Mouse (Mus musculus): ENCODE results near the gene Tmem127.
"Not testable (repeated sequence)": the region's sequence is repeated elsewhere in the genome, so short reads cannot be mapped to it uniquely, and the experiment has no call there.

Tmem127 gene

DNA sequence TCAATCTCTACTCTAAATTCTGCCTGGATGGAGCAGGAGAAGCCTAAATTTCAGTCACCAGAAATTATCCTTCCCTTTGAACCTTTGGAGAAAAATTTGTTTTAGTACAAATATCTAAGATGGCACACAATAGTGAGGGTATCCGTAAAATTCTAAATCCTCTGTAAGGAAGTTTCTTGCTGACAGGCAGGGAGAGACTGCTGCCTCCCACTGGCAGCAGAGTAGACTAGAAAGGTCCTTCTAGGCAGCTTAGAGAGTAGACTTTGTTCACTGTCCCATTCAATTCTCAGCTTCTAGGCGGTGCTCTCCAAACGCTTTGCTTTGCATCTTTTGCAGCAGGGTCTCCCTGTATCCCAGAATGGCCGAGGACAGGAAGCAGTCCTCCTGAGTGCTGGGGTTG lies 20.1 kb downstream of the Tmem127 start:
- no peak for DNase-seq (ENCODE audit: low spot score in 2 of 2)

DNA sequence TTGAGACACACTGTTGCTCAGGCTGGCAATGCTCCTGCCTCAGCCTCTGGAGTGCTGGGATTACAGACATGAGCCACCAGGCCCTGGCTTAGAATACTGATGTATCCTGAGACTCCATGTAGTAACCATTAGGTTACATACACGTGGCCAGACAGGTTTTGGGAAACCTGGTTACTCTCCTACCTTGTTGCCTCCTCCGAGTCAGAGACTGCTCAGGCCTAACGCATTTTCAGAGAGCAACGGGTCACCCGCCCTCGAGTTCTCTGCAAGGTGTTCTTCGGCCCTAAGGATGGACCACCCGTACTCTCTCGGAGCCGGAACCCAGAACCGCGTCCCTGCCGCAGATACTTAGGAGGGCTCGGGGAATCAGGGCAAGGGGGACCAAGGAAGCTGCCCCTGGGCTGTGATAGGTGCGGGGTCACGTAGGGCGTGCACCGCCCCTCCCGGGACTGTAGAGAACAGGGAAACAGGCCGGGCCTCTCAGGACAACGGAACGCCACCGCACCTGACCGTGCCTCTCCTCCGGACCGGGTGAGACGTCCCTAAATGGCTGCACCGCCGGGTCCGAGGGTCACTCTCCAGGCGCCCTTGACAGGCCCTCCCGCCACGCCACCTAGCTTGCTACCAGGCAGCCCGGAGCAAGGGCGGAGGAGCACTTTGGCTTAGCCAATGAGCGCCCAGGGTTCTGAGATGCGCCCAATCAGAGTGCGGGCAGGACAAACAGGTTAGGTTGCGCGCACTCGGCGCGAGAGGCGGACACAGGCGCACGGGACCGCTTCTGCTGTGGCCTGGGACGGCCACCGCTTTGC lies 22.0 kb downstream of the Tmem127 start, which contains the start of gene Stard7:
Gene Stard7, plus strand, starts transcription at position 728 of the 809 bp plus-strand sequence.
- peak; percentile 97 to 98 for DNase-seq (ENCODE audit: low spot score in 2 of 2)

DNA sequence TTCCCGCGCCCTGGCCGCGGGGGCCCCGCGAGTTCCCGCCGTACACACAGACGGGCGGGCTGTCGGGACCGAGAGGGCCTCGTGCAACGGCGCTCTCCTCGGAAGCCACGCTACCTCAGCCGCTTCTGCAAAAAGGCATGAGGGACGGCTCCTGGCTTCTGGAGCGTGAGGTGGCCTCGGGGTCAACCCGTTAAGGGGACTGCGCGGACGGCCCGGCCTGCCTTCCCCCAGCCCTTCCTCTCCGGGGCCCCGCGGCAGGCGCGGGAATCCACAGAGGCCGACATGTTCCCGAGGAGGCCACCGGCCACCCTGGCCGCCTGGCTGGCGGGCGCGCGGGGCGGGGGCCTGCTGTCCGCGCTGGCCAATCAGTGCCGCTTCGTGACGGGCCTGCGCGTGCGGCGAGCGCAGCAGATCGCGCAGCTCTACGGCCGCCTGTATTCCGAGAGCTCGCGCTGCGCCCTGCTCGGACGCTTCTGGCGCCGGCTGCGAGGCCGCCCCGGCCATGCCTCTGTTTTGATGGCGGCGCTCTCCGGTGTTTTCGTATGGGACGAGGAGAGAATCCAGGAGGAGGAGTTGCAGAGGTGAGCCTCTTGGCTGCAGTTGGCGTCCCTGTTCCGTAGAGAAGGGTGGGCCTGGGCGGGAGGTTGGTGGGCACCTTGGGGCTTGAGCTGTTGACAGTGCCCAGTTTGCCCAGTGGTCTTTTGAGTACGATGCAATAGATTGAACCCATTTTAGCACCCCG lies 22.8 kb downstream of the Tmem127 start:
- peak; percentile 88 to 93 for DNase-seq (ENCODE audit: low spot score in 2 of 2)

DNA sequence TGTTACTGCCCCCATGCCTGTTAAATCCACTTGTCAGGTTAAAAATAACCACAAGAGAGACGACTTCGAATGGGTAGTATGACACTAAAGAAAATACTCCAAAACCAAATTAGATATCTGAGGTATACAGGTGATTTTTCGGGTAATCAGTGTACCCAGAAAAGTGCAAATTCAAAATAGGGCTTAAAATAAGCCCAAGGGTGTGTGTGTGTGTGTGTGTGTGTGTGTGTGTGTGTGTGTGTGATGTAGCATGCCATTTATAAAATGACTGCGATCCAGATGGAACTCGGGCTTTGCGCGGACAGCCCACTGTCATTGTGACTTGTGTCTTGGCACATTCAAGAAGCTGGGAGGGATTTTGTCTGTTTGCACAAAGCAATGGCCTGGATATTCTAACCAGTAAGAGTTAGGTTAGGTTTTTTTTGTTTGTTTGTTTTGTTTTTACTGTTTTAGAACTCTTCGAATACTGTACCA lies 23.4 kb downstream of the Tmem127 start:
- DNase-seq (ENCODE audit: low spot score in 2 of 2) = peak; percentile 47 to 69

DNA sequence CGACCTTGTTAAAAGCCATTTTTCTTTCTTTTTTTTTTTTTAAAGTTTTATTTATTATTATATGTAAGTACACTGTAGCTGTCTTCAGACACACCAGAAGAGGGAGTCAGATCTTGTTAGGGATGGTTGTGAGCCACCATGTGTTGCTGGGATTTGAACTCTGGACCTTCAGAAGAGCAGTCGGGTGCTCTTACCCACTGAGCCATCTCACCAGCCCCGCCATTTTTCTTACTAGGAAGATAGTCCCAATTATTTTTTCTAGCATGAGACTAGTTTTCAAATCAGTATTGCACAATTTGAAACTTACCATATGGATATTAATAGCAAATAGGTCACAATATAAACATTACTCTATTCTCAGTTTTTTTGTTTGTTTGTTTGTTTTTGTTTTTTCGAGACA lies 24.3 kb downstream of the Tmem127 start:
- DNase-seq (ENCODE audit: low spot score in 2 of 2) = not testable (repeated sequence)

DNA sequence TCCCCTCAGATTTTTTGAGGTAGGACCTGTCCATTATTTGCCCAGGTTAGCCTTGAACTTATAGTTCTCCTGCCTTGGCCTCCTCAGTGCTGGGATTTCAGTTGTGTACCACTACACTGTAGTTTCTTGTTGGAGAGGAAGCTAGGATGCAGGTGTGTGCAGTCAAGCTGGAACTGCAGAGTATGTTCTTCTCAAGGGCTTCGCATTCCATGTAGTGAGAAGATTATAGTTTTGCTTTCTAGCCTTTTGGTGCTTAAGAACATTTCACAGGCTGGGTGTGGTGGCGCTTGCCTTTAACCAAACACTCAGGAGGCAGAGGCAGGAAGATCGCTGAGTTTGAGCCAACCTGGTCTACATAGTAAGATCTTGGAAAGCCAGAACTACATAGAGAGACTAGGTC lies 25.1 kb downstream of the Tmem127 start:
- DNase-seq (ENCODE audit: low spot score in 2 of 2) = no peak

DNA sequence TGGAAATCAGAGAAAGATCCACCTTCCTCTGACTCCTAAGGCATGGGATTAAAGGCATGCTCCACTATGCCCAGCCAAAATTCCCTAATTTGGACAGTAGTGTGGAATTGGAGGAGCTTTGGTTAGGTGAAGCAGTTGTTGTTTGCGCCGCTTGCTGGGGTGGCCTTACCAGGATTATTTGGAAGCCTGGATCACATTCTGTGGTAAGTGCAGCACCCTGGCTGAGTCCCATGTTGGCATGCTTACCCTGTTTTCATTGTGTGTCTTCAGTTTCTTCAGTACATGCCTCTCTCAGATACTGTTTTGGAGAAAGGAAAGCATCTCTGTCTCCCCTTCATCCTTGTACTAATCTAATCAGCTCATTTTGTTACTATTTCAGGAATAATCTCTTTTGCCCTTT lies 26.9 kb downstream of the Tmem127 start:
- DNase-seq (ENCODE audit: low spot score in 2 of 2) = no peak

DNA sequence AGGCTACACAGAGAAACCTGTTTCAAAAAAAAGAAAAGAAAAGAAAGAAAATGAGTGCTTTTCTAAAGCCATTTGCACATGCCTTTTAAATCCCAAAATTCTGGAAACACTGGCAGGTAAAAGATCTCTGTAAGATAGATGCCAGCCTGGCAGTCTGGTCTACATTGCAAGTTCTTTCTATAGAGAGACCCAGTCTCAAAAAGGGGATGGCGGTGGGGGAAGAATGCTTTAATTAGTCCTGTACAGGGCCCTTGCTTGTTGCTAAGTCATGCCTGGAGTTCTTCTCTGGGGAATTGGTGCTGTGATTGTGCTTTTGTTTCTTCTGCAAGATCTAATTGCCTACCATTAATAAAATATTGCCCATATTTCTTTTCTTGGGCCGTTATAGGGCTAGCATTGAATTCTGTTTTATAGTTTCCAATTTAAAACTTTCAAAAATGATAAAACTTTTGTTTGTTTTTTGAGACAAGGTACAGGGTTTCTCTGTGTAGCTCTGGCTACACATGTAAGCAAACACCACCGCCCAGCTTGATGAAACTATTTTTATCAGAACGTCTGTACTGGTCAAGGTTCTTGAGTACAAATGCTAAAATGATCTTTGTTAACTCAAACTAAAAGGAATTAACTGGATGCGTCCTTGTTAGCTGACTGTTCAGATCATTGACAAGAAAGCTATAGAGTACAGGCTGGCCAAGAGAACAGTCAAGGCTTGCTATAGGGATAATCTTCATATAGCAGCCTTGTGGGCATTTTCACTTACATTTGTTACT lies 28.0 kb downstream of the Tmem127 start:
- no peak for DNase-seq (ENCODE audit: low spot score in 2 of 2)

DNA sequence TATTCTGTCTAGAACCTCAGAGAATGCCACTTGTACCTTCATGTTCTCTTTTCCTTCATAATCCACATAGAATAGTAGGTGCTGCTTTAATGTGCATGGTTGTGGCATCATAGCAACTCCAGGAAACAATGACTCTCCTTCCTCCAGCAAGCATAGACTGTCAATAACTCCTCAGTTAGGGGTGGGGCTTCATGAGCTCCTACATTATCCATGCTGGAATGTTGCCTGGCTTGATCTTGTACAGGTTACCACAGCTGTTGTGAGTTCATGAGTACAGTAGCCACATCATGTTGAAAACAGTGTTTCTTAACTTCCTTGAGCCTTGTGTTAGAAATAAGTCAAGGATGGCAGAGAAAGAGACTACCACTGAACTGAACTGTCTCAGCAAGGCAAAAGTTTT lies 30.5 kb downstream of the Tmem127 start:
- DNase-seq (ENCODE audit: low spot score in 2 of 2) = no peak

DNA sequence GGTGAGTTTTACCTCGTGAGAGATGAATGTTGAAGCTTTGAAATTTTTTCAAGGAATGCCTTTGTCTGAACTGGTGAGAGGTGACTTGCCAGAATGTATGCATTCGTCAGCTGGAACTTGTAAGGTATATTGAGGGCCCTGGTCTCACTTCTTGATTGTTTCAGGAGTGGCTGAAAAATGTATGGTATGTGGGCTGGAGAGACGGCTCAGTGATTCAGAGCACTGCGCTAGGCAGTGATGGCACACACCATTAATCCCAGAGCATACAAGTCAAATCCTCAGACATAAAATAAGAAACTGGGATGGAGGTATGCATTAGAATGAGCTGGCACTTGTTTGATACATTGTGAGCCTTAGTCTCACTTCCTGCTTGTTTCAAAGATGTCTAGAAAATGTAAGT lies 44.5 kb downstream of the Tmem127 start:
- no peak for DNase-seq (ENCODE audit: low spot score in 2 of 2)

DNA sequence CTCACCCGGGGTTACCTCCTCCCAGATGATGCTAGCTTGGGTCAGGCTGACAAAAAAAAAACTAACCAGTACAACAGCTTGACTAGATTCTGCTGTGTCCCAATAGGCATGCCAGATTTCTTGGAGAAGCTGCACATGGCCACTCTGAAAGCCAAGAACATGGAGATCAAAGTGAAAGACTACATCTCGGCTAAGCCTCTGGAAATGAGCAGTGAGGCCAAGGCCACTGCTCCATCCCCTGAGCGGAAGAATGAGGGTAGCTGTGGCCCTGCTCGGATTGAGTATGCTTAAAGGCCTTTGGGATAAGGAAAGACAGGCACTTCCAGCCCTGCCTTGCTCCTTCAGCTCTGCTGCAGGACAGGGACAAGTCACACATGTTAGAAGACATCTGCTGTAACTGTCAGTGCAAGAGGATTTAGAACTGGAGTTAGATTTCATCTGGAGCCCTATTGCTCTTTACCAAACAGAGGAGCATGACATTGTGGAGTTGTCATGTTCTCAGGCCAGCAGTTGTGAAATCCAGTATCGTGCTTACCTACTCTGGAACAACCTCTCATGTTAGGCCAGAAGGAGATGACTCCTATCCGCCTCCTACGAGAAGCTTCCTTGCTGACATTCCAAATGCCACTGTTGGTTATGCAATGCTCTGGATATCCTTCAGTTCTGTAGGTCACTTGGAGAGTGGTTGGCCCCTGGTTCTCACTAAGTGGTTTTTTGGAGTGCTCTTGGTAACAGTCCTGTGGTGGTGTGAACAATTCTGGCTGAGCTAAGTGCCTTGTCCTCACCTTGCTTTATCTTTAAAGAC lies 49.5 kb downstream of the Tmem127 start:
- no peak for DNase-seq (ENCODE audit: low spot score in 2 of 2)

DNA sequence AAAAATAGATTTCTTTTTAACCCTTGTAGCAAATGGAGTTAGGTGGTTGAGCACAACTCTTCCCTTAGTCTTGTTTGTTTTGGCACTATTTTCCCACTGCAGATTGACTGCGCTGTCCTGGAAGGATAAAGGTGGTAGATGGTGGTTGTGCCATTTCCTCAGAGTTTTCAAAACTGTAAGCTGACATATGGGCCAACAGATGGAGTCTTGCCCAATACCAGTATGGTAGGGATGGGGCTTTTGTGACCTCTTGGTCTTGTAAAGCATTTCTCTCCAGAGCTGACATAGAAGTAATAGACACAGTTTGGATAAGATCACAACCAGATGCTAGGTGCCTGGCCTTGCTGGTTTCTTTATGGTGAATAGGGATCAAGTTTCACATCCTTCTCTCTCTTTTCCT lies 50.3 kb downstream of the Tmem127 start:
- DNase-seq (ENCODE audit: low spot score in 2 of 2) = no peak

DNA sequence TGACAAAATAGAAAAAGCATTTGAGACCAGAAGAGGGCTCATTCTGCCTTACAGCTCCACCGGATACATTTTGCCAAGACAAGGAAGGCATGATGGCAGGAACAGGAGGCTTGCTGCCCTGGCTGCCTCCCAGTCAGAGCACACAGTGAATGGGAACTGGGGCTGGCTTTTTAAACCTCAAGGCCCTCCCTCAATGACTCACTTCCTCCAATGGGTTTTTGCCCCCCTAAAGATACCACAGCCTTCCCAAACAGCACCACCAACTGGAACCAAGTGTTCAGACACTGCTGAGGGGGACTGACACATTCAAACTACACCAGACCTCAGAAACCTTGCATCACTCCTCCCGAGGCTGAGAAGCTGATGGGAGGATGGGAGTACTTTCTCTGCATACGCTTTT lies 53.0 kb downstream of the Tmem127 start:
- no peak for DNase-seq (ENCODE audit: low spot score in 2 of 2)

DNA sequence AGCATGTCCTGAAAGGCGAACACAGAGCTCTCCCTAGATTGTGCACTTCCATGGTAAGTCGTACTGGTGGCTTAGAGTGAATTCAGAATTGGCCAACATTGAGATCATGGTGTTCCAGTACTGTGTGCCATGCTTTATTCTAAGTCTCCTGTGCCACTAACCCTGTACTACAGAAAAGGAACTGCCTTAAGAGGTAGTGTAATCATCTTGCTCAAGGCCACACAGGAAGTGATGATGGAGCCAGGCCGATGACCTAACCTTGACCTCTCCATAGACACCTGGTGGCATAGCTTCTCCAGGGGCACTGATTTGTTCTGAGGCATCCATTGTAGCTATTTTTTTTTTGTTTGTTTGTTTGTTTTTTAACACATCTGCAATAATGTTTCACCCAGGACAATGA lies 54.2 kb downstream of the Tmem127 start:
- DNase-seq (ENCODE audit: low spot score in 2 of 2) = no peak

DNA sequence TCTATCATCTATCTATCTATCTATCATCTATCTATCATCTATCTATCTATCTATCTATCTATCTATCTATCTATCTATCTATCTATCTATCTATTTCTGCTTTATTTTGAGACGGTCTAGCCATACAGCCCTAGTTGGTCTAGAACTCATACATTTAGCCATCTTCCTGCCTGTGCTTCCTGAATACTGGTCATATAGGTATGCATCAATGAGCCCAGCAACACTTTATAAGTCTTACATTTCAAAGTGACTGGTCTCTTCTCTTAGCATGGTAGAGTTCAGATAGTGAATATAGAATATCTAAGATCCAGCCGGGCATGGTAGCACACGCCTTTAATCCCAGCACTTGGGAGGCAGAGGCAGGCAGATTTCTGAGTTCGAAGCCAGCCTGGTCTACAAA lies 56.5 kb downstream of the Tmem127 start:
- not testable (repeated sequence) for DNase-seq (ENCODE audit: low spot score in 2 of 2)

DNA sequence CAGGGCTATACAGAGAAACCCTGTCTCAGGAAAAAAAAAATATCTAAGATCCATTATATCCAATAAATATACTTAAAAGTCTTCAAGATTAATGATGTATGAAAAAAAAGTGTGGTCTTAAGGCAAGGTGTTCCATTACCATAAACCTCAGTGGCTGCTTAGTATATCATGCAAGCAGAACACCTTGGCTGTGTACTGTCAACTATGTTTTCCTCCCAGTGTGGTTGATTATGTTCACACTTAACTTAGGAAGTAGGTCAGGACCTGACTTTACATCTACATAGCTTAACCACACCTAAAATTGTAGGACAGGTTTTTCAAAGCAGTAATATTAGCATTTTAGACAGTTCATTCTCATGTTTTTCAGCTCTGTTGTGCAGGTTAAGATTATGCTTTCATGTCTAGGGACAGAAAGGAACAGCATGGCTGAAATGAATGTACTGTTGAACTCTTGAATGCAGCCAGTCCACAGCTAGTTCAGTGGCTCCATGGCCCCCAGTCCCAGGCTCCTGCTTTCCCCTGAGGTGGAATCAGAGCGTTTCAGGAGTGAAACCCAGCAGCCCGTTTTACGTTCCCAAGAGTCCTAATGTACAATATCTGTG lies 57.0 kb downstream of the Tmem127 start:
- no peak for DNase-seq (ENCODE audit: low spot score in 2 of 2)

DNA sequence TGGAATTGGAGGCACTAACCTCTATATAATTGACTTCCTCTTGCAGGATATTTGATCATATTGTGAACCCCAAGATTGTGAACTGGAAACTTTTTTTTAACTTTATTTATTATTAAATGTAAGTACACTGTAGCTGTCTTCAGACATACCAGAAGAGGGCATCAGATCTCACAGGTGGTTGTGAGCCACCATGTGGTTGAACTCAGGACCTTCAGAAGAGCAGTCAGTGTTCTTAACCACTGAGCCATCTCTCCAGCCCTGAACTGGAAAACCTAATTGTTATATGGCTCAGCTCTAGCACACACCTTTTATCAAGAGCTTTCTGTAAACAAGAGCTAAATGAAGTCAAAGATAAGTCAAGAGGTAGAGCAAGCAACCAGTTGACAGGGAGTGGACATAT lies 58.4 kb downstream of the Tmem127 start:
- no peak for DNase-seq (ENCODE audit: low spot score in 2 of 2)

DNA sequence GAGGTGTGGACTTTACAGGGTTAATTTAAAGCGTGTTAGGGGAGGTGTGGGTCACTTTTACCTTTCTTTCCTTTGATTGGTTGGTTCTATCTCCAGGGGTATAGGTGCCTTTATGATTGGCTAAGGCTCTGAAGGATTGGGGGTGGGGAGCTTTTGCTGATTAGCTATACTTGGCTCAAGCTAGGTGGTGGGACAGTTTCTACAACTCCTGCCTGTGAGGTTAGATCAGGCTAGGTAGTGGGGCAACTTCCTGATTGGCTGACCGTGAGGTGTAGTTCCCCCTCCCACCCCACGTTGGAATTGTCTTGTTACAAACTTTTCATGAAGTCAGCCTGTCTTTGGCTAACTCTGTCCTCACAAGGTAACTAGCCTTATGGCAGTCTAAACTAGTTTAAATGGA lies 59.5 kb downstream of the Tmem127 start:
- DNase-seq (ENCODE audit: low spot score in 2 of 2) = no peak

DNA sequence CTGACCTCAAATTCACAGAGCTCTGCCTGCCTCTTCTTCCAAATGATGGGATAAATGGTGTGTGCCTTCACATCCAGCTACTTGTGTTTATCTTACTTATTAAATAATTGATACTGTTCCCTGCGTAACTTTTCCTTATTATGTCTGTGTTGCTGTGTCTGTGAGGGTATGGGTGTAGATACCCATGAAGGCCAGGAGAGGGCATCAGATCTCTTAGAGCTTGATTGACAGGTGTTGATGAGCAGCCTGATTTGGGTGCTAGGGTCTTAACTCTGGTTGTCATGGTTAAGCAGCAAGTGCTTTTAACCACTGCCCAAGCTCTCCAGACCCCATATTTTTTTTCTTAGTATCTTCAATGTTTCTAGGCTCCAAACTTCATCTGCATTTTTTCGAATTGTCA lies 61.0 kb downstream of the Tmem127 start:
- DNase-seq (ENCODE audit: low spot score in 2 of 2) = no peak

DNA sequence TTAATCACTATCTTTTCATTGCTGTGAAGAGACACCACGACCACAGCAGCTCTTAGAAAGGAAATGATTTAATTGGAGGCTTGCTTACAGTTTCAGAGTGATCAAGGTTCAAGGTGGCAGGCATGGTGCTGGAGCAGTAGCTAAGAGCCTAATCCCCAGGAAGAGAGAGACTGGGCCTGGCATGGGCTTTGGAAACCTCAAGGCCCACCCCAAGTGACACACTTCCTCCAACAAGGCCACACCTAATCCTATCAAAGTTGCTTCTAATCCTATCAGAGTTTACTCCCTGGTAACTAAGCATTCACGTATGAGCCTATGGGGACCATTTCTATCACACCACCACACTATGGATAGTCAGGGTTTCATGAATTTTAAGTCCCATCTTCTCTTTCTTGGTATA lies 62.5 kb downstream of the Tmem127 start:
- no peak for DNase-seq (ENCODE audit: low spot score in 2 of 2)

DNA sequence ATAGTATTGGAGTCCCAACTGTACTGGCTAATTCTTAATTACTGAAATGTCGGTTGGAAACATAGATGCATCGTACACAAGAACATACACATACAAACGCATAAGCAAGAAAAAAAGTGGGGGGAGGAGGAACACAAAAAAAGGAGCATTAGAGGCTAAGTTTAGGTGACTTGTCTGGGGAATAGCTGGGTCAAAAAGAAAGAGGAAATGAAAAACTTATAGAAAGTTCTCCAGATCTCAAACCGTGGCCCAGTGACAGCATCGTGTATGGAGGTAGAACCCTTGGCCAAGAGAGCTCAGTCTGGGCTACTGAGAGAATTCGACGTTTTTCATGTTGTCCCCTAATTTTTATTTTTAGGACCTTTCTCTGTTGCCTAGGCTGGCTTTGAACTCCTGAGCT lies 63.0 kb downstream of the Tmem127 start:
- no peak for DNase-seq (ENCODE audit: low spot score in 2 of 2)
